Comparison of ENCODE assay signal across 13 mouse cellular contexts in genomic region chr11:84822487-84822886, GRCm38 (mm10). TPM values are rescaled to one million over a fixed set of nuclear protein-coding genes. Genes with fewer than 3 reads are reported as not detected.
DNase-seq lines count a peak whose midpoint lies in the region; ATAC-seq lines count a peak whose summit lies in the region.
"Had no signal": no experiment of that assay in that cellular context is flagged by ENCODE, and none has a peak within 500 bp of the region (broad histone marks: within the 10 kb centered on the region; RNA-seq: fewer than 3 reads in every experiment).

No protein-coding gene starts in this region.

- peak; percentile 90 for DNase-seq in heart, embryonic 10.5 days (ENCODE audit: low spot score)
- no peak for DNase-seq in heart, postnatal 25 days (ENCODE audit: low spot score)
- peak; percentile 56 to 58 for DNase-seq in spleen, postnatal 10 days (ENCODE audit: low spot score in 2 of 2)
- DNase-seq in spleen, postnatal 14 days (ENCODE audit: low spot score in 2 of 2) = no peak
- DNase-seq in embryo, embryonic 9.5 days (ENCODE audit: extremely low spot score) = no peak
- DNase-seq in adrenal gland, adult 8-10 months = no peak
- DNase-seq: kidney, postnatal 10 days; left cerebral cortex, postnatal 4 days; lung, postnatal 14 days had no signal

- H3K36me3 ChIP-seq in heart, embryonic 10.5 days = peaks cover 19% of the 10 kb centered on the region
- H3K36me3 ChIP-seq in heart, embryonic 16.5 days (ENCODE audit: control insufficient read depth, insufficient read depth) = peaks cover 20% of the 10 kb centered on the region
- H3K36me3 ChIP-seq: midbrain, embryonic 12.5 days had no signal

- H3K9me3 ChIP-seq in heart, embryonic 10.5 days = no peaks in the 10 kb centered on the region
- no peaks in the 10 kb centered on the region; the same call in 1 of the 2 replicates for H3K9me3 ChIP-seq in heart, embryonic 16.5 days (replicated peaks; ENCODE audit: control insufficient read depth, low read length)
- H3K9me3 ChIP-seq: forebrain, embryonic 13.5 days; midbrain, embryonic 12.5 days had no signal

- H3K4me1 ChIP-seq in heart, embryonic 10.5 days = peaks cover 66% of the 10 kb centered on the region
- H3K4me1 ChIP-seq in heart, embryonic 16.5 days (ENCODE audit: control insufficient read depth, insufficient read depth, low read length) = peaks cover 51% of the 10 kb centered on the region

- H3K27me3 ChIP-seq in heart, embryonic 10.5 days (ENCODE audit: insufficient read depth, poor library complexity, severe bottlenecking) = peaks cover 15% of the 10 kb centered on the region
- no peaks in the 10 kb centered on the region for H3K27me3 ChIP-seq in heart, embryonic 16.5 days (ENCODE audit: control insufficient read depth, insufficient read depth, low read length)
- H3K27me3 ChIP-seq: forebrain, embryonic 13.5 days; midbrain, embryonic 12.5 days had no signal

- H3K4me3 ChIP-seq in heart, embryonic 10.5 days = peak overlapping the region; percentile 45
- peak overlapping the region; percentile 17 for H3K4me3 ChIP-seq in heart, embryonic 16.5 days (ENCODE audit: low read length)
- H3K4me3 ChIP-seq: forebrain, embryonic 13.5 days; midbrain, embryonic 12.5 days had no signal

- H3K4me2 ChIP-seq in heart, embryonic 16.5 days (ENCODE audit: low read depth, low read length) = peak overlapping the region; percentile 45
- H3K4me2 ChIP-seq: forebrain, embryonic 13.5 days; midbrain, embryonic 12.5 days had no signal

- H3K9ac ChIP-seq in heart, embryonic 16.5 days (ENCODE audit: low read length) = peak overlapping the region; percentile 56
- H3K9ac ChIP-seq: forebrain, embryonic 13.5 days; midbrain, embryonic 12.5 days had no signal

- H3K27ac ChIP-seq in heart, embryonic 10.5 days = peak overlapping the region; percentile 83
- H3K27ac ChIP-seq in heart, embryonic 16.5 days (ENCODE audit: low read length) = peak overlapping the region; percentile 89
- H3K27ac ChIP-seq: forebrain, embryonic 13.5 days; midbrain, embryonic 12.5 days had no signal

- ATAC-seq in heart, embryonic 16.5 days (replicated peaks; ENCODE audit: extremely low read depth, insufficient read depth, low FRiP score) = no peak
- peak; percentile 9; the same call in 1 of the 2 replicates for ATAC-seq in megakaryocyte-erythroid progenitor cell, adult 5-6 weeks (replicated peaks; ENCODE audit: low FRiP score, low TSS enrichment, poor library complexity, severe bottlenecking)
- ATAC-seq: forebrain, embryonic 13.5 days had no signal

- intact Hi-C loops in heart, postnatal 25 days (cut with DNase I) = no loop called here

- WGBS in heart, embryonic 10.5 days = 43% methylated on average over 5 of the region's 5 CpGs
- WGBS in heart, embryonic 16.5 days = 59% methylated on average over 5 of the region's 5 CpGs

RNA-seq across cellular contexts. Expression of gene Mrm1, which starts 3.2 kb away (rescaled TPM):
- 12.7 and 15.7 TPM in 2 replicates for polyA plus RNA-seq in heart, embryonic 10.5 days (2016; fragmentation: Nextera tagmentation; extraction: Ambion mirVana)
- 10 to 100 TPM; 17.1 to 17.9 TPM for total RNA-seq in heart, postnatal 25 days (2021)
- 24.0 and 28.4 TPM in 2 replicates for polyA plus RNA-seq in heart, embryonic 16.5 days (2015; fragmentation: Nextera tagmentation; extraction: Ambion mirVana)
- total RNA-seq in megakaryocyte-erythroid progenitor cell, adult 5-6 weeks (2014; fragmentation: Nextera tagmentation) = 15.6 and 20.8 TPM in 2 replicates
- 7.3 and 10.7 TPM in 2 replicates for total RNA-seq in megakaryocyte-erythroid progenitor cell, adult 5-6 weeks (2017)
- total RNA-seq in adrenal gland, adult 8-10 months (2022) = 10 to 100 TPM; 21.6 to 24.4 (median 22.9) TPM

RNA-seq across cellular contexts. Expression of gene Dhrs11, which starts 6.3 kb away (rescaled TPM):
- 29.3 and 34.3 TPM in 2 replicates for polyA plus RNA-seq in heart, embryonic 10.5 days (2016; fragmentation: Nextera tagmentation; extraction: Ambion mirVana)
- total RNA-seq in heart, postnatal 25 days (2021) = 100 to 1,000 TPM; 106 to 108 TPM
- polyA plus RNA-seq in heart, embryonic 16.5 days (2015; fragmentation: Nextera tagmentation; extraction: Ambion mirVana) = 73.8 and 81.8 TPM in 2 replicates
- 48.3 and 77.1 TPM in 2 replicates for total RNA-seq in megakaryocyte-erythroid progenitor cell, adult 5-6 weeks (2014; fragmentation: Nextera tagmentation)
- 22.0 and 43.6 TPM in 2 replicates for total RNA-seq in megakaryocyte-erythroid progenitor cell, adult 5-6 weeks (2017)
- total RNA-seq in adrenal gland, adult 8-10 months (2022) = 10 to 100 TPM; 45.7 to 58.0 (median 50.5) TPM

RNA-seq across cellular contexts. Expression of gene Ggnbp2, which starts 48.1 kb away (rescaled TPM):
- polyA plus RNA-seq in heart, embryonic 10.5 days (2016; fragmentation: Nextera tagmentation; extraction: Ambion mirVana) = 50.5 and 61.9 TPM in 2 replicates
- total RNA-seq in heart, postnatal 25 days (2021) = 10 to 100 TPM; 41.2 to 46.8 TPM
- 50.0 and 55.8 TPM in 2 replicates for polyA plus RNA-seq in heart, embryonic 16.5 days (2015; fragmentation: Nextera tagmentation; extraction: Ambion mirVana)
- 91.1 and 108 TPM in 2 replicates for total RNA-seq in megakaryocyte-erythroid progenitor cell, adult 5-6 weeks (2014; fragmentation: Nextera tagmentation)
- 155 and 184 TPM in 2 replicates for total RNA-seq in megakaryocyte-erythroid progenitor cell, adult 5-6 weeks (2017)
- total RNA-seq in adrenal gland, adult 8-10 months (2022) = 10 to 100 TPM; 76.1 to 91.6 (median 86.8) TPM

RNA-seq across cellular contexts. Expression of gene Myo19, which starts 57.5 kb away (rescaled TPM):
- 10.1 and 10.6 TPM in 2 replicates for polyA plus RNA-seq in heart, embryonic 10.5 days (2016; fragmentation: Nextera tagmentation; extraction: Ambion mirVana)
- 1 to 10 TPM; 5.7 to 7.3 TPM for total RNA-seq in heart, postnatal 25 days (2021)
- polyA plus RNA-seq in heart, embryonic 16.5 days (2015; fragmentation: Nextera tagmentation; extraction: Ambion mirVana) = 6.6 and 6.8 TPM in 2 replicates
- total RNA-seq in megakaryocyte-erythroid progenitor cell, adult 5-6 weeks (2014; fragmentation: Nextera tagmentation) = 15.2 and 24.5 TPM in 2 replicates
- 3.5 and 10.3 TPM in 2 replicates for total RNA-seq in megakaryocyte-erythroid progenitor cell, adult 5-6 weeks (2017)
- 10 to 100 TPM; 10.3 to 16.5 (median 14.3) TPM for total RNA-seq in adrenal gland, adult 8-10 months (2022)

RNA-seq across cellular contexts. Expression of gene Pigw, which starts 57.6 kb away (rescaled TPM):
- 2.7 and 2.8 TPM in 2 replicates for polyA plus RNA-seq in heart, embryonic 10.5 days (2016; fragmentation: Nextera tagmentation; extraction: Ambion mirVana)
- 1 to 10 TPM; 5.4 to 6.4 TPM for total RNA-seq in heart, postnatal 25 days (2021)
- 2.8 and 3.0 TPM in 2 replicates for polyA plus RNA-seq in heart, embryonic 16.5 days (2015; fragmentation: Nextera tagmentation; extraction: Ambion mirVana)
- total RNA-seq in megakaryocyte-erythroid progenitor cell, adult 5-6 weeks (2014; fragmentation: Nextera tagmentation) = 10.2 and 11.1 TPM in 2 replicates
- 12.3 and 14.5 TPM in 2 replicates for total RNA-seq in megakaryocyte-erythroid progenitor cell, adult 5-6 weeks (2017)
- total RNA-seq in adrenal gland, adult 8-10 months (2022) = 10 to 100 TPM in 2 of 4 experiments, 1 to 10 TPM in 2; 8.4 to 11.1 (median 9.8) TPM

Comparison
In these comparisons a context has a peak if more than half of its experiments do, and no peak if none do; other contexts are left out.
1. DNase-seq: peak in heart, embryonic 10.5 days (single experiment) and spleen, postnatal 10 days (2 of 2); none in heart, postnatal 25 days (single experiment), spleen, postnatal 14 days (0 of 2), embryo, embryonic 9.5 days (single experiment) and adrenal gland, adult 8-10 months (single experiment).